Mouse (Mus musculus): ENCODE measurements around the gene Zfp382.
"Not testable (repeated sequence)": the region's sequence is repeated elsewhere in the genome, so short reads cannot be mapped to it uniquely, and the experiment has no call there.

Gene Zfp382

GRCm38 (mm10) chr7:30147011-30147410 lies 25.3 kb downstream of the Zfp382 start:
- no peak for DNase-seq (ENCODE audit: low spot score)

DNA sequence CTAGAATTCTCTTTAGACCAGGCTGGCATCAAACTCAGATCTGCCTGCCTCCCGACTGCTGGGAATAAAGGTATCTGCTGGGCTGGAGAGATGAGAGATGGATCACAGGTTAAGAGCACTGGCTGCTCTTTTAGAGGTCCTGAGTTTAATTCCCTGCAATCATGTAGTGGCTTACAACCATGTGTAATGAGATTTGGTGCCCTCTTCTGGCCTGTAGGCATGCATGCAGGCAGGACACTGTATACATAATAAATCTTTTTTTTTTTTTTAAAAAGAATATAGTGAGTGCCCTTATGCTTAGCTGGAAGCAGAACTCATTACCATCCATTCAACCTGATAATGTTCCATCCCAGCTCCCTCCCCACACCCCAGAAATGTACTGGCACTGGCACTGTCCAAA lies 32.3 kb downstream of the Zfp382 start:
- DNase-seq (ENCODE audit: low spot score), result no peak

GRCm38 (mm10) chr7:30155507-30155906 lies 33.8 kb downstream of the Zfp382 start:
- DNase-seq (ENCODE audit: low spot score), result no peak

DNA sequence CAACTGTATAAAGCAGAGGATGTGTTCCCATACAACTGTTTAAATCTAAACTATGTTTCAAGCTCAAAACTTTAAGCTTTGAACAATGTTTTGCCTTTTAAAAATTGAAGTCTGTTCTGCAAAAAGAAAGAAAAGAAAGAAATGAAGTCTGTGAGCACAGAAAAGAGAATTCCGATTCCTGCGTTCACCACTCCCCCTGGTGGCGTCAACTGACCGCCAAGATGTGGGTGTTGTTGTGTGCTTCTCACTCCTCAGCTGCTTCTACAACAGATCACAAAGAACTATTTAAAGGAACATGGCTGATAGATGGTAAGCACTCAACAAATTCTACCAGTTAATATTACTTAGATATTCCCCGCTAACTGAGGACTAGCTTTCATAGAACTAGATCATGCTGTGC lies 41.4 kb downstream of the Zfp382 start:
- no peak for DNase-seq (ENCODE audit: low spot score)

GRCm38 (mm10) chr7:30164745-30165144 lies 43.0 kb downstream of the Zfp382 start:
- no peak for DNase-seq (ENCODE audit: low spot score)

DNA sequence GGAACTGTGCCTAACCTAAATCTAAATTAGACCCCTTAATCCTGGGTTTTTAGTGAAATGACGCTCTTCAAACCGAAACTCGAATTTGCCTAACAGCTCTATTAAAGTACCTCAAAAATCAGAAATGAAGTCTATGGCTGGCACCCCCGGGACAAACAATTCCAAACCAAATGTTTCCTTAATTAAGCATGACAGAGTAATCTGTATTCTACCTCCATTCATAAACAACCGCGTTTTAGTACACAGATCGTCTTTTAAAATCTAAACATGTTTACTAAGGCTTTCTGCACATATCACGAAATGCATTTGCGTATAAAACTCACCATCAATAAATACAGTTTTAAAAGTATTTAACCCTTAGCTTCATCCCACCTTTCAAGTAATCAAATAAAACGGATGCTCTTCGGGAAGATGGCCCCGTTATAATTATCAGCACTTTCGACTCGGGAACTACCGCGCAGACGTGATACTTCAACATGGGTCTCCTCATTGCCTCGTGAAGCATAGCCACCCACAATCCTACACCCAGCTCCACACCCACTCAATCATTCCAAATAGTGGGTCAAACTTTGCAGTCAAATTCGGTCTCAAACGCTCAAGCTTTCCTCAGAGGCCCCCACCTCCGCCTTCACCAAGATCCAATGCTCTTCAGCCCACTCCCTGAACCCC lies 47.3 kb downstream of the Zfp382 start:
- DNase-seq (ENCODE audit: low spot score), result no peak

GRCm38 (mm10) chr7:30169583-30170282 lies 48.0 kb downstream of the Zfp382 start, which contains the start of gene Zfp146:
Zfp146 (minus strand) TSS chr7:30169750.
- DNase-seq (ENCODE audit: low spot score), result peak; percentile 78

- DNase-seq (ENCODE audit: low spot score), result no peak
Observed at GRCm38 (mm10) chr7:30170283-30170951, 48.7 kb downstream of the Zfp382 start.

GRCm38 (mm10) chr7:30176474-30176873 lies 54.7 kb downstream of the Zfp382 start:
- DNase-seq (ENCODE audit: low spot score), result no peak

GRCm38 (mm10) chr7:30178256-30178655 lies 56.5 kb downstream of the Zfp382 start:
- no peak for DNase-seq (ENCODE audit: low spot score)

DNA sequence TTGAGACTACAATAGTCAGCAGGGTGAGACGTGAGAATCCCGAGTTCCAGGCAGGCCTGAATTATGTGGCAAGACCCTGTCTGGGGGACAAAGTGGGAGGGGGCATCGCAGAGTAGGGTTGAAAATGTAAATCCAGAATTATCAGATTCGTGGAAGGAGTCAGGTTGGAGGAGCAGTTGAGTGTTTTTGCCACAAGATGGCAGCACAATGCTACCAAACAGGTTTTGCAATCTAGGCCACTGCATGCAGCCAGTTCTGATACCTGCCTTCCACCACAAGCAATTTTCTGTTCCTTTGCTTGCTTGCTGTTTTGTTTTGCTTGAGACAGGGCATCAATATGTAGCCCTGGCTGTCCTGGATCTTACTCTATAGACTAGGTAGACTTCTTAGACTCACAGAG lies 59.6 kb downstream of the Zfp382 start:
- peak; percentile 66 for DNase-seq (ENCODE audit: low spot score)

- not testable (repeated sequence) for DNase-seq (ENCODE audit: low spot score)
Observed at GRCm38 (mm10) chr7:30181929-30182328, 60.2 kb downstream of the Zfp382 start.

DNA sequence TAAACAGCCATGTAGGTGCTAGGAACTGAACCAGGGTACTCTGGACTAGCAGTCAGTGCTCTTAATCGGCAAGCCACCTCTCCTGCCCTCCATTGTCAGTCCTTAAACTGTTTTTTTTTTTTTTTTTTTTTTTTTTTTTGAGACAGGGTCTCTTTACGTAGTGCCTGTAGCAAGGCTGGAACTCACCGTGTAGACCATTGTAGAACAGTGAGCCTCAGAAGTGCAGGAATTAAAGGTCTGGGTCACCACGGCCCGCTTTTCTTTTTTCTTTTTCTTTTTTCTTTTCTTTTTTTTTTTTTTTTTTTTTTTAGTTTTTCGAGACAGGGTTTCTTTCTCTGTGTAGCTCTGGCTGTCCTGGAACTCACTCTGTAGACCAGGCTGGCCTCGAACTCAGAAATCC lies 61.4 kb downstream of the Zfp382 start:
- DNase-seq (ENCODE audit: low spot score), result not testable (repeated sequence)

GRCm38 (mm10) chr7:30183879-30184289 lies 62.1 kb downstream of the Zfp382 start, which contains the start of gene Cox7a1:
Cox7a1 (plus strand) TSS chr7:30184144.
- DNase-seq (ENCODE audit: low spot score), result peak; percentile 79

Measured in urinary bladder, postnatal 25 days (tissue).